Mouse (Mus musculus): ENCODE results near the gene Ddx43.

DNA sequence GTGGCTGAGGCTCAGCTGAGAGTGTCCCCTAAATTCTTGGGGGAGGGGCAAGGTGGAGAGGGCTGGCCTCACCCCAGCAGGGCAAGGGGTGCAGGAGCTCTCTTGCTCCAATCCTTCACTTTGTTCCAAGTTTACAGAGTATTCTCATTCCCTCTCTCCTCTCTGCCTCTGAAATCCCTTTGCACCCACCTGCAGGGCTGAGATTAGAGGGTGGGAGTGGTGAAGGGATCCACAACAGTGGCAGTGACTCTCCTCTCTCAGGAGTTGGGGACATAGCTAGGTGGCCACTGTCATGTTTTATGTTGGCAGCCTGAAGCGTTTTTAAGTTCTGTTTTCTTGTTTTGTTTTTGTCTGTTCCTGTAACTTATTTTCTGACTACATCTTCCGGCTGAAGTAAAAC lies 34.0 kb downstream of the Ddx43 start:
- no peak for TF ChIP-seq CTCF (IDR thresholded peaks at IDR 0.05; ENCODE audit: low read depth, low read length)
- no peak for TF ChIP-seq TAL1 (conservative IDR thresholded peaks at IDR 0.05; ENCODE audit: low read depth, low read length)
- TF ChIP-seq GATA1 (IDR thresholded peaks at IDR 0.05; ENCODE audit: borderline replicate concordance, low read length) = no peak
